Mouse (Mus musculus): ENCODE measurements around the gene Slc25a34.

The Slc25a34 gene

GRCm38 (mm10) chr4:141623666-141624065 lies at the start of gene Slc25a34:
Gene Slc25a34, minus strand, starts transcription at chr4:141623821.
- DNase-seq (ENCODE audit: low spot score) = no peak

GRCm38 (mm10) chr4:141672325-141672724 lies 48.7 kb upstream of the Slc25a34 start:
- no peak for DNase-seq (ENCODE audit: low spot score)

- no peak for DNase-seq (ENCODE audit: low spot score)
Measured at GRCm38 (mm10) chr4:141671389-141671788, 47.8 kb upstream of the Slc25a34 start.

- DNase-seq (ENCODE audit: low spot score) = no peak
Measured at GRCm38 (mm10) chr4:141669898-141670712, 46.5 kb upstream of the Slc25a34 start.

GRCm38 (mm10) chr4:141664799-141665198 lies 41.2 kb upstream of the Slc25a34 start, which contains the start of gene Plekhm2:
Gene Plekhm2, minus strand, starts transcription at chr4:141664899.
- DNase-seq (ENCODE audit: low spot score) = no peak

GRCm38 (mm10) chr4:141664011-141664745 lies 40.6 kb upstream of the Slc25a34 start:
- DNase-seq (ENCODE audit: low spot score) = no peak

GRCm38 (mm10) chr4:141663122-141663931 lies 39.7 kb upstream of the Slc25a34 start:
- no peak for DNase-seq (ENCODE audit: low spot score)

GRCm38 (mm10) chr4:141660884-141661283 lies 37.3 kb upstream of the Slc25a34 start:
- DNase-seq (ENCODE audit: low spot score) = no peak

- no peak for DNase-seq (ENCODE audit: low spot score)
Measured at GRCm38 (mm10) chr4:141659739-141660138, 36.1 kb upstream of the Slc25a34 start.

GRCm38 (mm10) chr4:141658846-141659484 lies 35.3 kb upstream of the Slc25a34 start:
- DNase-seq (ENCODE audit: low spot score) = no peak

- DNase-seq (ENCODE audit: low spot score) = no peak
Measured at GRCm38 (mm10) chr4:141656932-141657331, 33.3 kb upstream of the Slc25a34 start.

- no peak for DNase-seq (ENCODE audit: low spot score)
Measured at GRCm38 (mm10) chr4:141655908-141656608, 32.4 kb upstream of the Slc25a34 start.

GRCm38 (mm10) chr4:141654509-141654908 lies 30.9 kb upstream of the Slc25a34 start:
- no peak for DNase-seq (ENCODE audit: low spot score)

- DNase-seq (ENCODE audit: low spot score) = no peak
Measured at GRCm38 (mm10) chr4:141653813-141654212, 30.2 kb upstream of the Slc25a34 start.

GRCm38 (mm10) chr4:141653044-141653443 lies 29.4 kb upstream of the Slc25a34 start:
- no peak for DNase-seq (ENCODE audit: low spot score)

- DNase-seq (ENCODE audit: low spot score) = no peak
Measured at GRCm38 (mm10) chr4:141651944-141652343, 28.3 kb upstream of the Slc25a34 start.

- DNase-seq (ENCODE audit: low spot score) = no peak
Measured at GRCm38 (mm10) chr4:141651286-141651685, 27.7 kb upstream of the Slc25a34 start.

- DNase-seq (ENCODE audit: low spot score) = no peak
Measured at GRCm38 (mm10) chr4:141649244-141649643, 25.6 kb upstream of the Slc25a34 start.

- DNase-seq (ENCODE audit: low spot score) = no peak
Measured at GRCm38 (mm10) chr4:141648262-141648661, 24.6 kb upstream of the Slc25a34 start.

GRCm38 (mm10) chr4:141647187-141647586 lies 23.6 kb upstream of the Slc25a34 start:
- no peak for DNase-seq (ENCODE audit: low spot score)

- no peak for DNase-seq (ENCODE audit: low spot score)
Measured at GRCm38 (mm10) chr4:141645988-141646387, 22.4 kb upstream of the Slc25a34 start.
